Mouse (Mus musculus) B cell, adult (primary cell): Measurements from ENCODE around the gene Rufy3. TPM values are rescaled to one million over a fixed set of nuclear protein-coding genes. Genes with fewer than 3 reads are reported as not detected.

Experiments used
- total RNA-seq: library from RNA; stranded (reverse); gene quantifications from 4 replicates; pipeline ENCODE4 v1.2.4, GENCODE M21; 2023; ENCODE audit not compliant: inconsistent age

The Rufy3 gene
- total RNA-seq: 24.5 to 32.9 TPM (median 30.3 TPM) in 4 replicates

DNA sequence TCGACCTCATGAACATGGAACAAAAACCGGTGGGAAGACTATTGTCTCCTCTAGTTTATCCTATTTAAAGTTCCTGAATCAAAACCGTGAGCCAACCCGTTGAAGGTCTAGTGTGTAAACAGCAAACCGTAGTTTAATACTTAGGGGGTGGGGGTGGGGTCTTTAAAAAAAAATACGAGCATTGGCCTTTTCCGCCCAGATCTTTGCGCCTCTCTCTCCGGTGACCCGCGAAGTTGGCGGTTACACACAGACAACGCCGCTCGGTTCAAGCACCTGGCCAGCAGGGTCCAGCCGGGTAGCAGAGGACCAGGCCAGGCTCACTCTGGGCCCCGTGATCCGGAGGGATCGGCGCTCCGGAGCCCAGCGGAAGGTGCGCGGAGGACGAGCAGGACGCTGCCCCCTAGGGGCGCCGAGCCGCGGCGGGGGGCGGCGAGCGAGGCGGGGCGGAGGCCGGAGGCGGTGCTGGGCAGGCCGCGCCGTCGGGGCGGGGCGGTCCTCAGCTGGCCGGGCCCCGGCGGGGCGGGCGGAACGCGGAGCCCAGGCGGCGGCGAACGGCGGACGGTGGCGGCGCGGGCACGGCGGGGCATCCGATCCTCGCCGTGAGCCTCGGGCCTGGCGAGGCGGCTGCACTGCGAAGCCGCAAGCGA is at the start of gene Rufy3:
Rufy3 (plus strand) TSS at position 540 of the 647 bp plus-strand sequence.

DNA sequence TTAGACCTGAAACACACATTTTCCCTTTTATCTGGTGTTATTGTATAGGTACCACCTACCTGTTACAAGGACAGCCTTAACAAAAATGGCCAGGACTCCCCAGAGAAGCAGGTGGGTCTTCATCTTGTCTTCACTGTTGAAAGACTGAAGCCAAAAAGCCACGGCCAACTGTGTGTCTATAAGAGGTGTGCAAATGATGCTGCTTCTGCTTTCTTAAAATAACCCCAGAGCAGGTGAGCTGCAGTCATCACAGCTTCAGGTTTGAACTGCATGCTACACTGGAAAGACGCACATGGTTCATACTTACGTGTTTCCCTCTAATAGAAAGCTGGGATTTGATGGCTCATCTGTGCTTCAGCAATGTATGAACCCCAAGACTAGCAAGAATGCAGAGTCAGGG is 37.2 kb upstream of the Rufy3 start, which contains the start of gene Jchain:
Jchain (minus strand) TSS at position 235 of the 400 bp plus-strand sequence.

DNA sequence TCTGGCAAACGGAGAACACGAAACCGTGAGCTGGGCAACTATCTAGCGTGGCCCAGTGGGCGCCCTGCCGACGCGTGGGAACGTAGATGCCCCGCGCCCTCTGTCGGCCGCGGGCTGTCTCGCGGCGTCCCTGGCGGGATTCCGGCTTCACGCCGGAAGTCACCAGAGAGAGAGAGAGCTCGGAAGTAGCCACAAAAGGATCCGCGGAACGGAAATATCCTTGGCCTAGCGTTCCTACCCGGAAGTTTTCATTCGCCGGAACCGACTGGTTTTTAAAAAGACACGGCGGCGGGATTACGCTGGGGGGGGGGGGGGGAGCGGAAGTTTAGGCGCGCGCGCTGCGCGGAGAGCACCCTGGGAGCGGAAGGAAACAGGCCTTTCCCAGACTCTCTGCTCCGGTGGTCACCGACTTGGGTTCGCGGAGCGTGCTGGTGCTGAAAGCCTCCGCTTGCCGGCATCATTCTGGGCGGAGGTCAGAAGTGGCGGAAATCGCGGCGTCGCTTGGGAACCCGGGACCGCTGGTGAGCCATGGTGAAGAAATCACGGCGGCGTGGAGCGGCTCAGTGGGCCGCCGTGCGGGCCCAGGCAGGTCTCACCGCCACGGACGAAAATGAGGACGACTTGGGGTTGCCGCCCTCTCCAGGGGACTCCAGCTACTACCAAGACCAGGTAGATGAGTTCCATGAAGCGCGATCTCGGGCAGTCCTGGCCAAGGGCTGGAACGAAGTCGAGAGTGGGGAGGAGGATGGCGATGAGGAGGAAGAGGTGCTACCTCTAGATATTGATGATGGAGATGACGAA is 10.6 kb upstream of the Rufy3 start, which contains the start of gene Utp3:
Utp3 (plus strand) TSS at position 377 of the 801 bp plus-strand sequence.

GRCm38 (mm10) chr5:88675443-88676387 is 110.9 kb downstream of the Rufy3 start, which contains the start of gene Grsf1:
Gene Grsf1 (minus strand): TSS chr5:88676171.

Other genes with a start within 250 kb of the Rufy3 start
- gene Prol1, start 247.7 kb upstream of the Rufy3 start, total RNA-seq: not detected in 4 replicates
- not detected in 4 replicates for gene Amtn, start 188.9 kb upstream of the Rufy3 start, total RNA-seq
- gene Ambn, start 109.0 kb upstream of the Rufy3 start, total RNA-seq: not detected in 4 replicates
- not detected in 4 replicates for gene Enam, start 77.1 kb upstream of the Rufy3 start, total RNA-seq
- 115 to 167 TPM (median 137 TPM) in 4 replicates for gene Jchain, start 37.1 kb upstream of the Rufy3 start, total RNA-seq
- gene Utp3, start 10.6 kb upstream of the Rufy3 start, total RNA-seq: 34.1 to 35.3 TPM (median 34.7 TPM) in 4 replicates
- 43.9 to 51.5 TPM (median 44.9 TPM) in 4 replicates for gene Grsf1, start 111.1 kb downstream of the Rufy3 start, total RNA-seq
- 20.5 to 23.3 TPM (median 21.4 TPM) in 4 replicates for gene Mob1b, start 155.8 kb downstream of the Rufy3 start, total RNA-seq
- 27.0 to 29.5 TPM (median 28.2 TPM) in 4 replicates for gene Dck, start 200.0 kb downstream of the Rufy3 start, total RNA-seq